Mouse (Mus musculus) right cerebral cortex, postnatal 14 days (tissue): ENCODE measurements at regions not wholly inside any gene's neighbourhood (a gene's known extent, or its start where the extent isn't known, plus 50 kb on each side); places are given as distances from the start of the nearest gene placed in this dataset.
"Not testable (repeated sequence)": the region's sequence is repeated elsewhere in the genome, so short reads cannot be mapped to it uniquely, and the experiment has no call there.

Source experiments
- DNase-seq: peaks from one replicate; pipeline ENCODE4 v3.0.0; 2022

DNA sequence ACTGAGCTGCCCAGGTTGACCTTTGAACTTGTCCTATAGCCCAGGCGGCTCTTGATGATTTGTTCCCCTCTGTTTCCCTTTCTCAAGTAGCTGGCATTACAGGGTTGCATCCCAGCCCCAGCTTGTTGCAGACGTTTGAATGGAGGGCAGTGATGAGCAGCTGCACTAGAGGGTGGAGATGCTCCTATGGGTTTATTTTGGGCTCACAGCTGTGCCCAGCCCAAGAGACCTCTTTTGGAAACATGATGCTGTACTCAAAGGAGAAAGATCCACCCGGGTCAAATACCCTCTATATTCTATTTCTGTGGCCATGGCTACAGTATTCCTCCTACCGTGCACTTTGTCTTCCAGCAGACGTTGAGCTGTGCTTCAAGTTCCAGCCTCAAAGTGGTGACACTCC lies 109.0 kb upstream of the Shb start:
- DNase-seq = no peak

DNA sequence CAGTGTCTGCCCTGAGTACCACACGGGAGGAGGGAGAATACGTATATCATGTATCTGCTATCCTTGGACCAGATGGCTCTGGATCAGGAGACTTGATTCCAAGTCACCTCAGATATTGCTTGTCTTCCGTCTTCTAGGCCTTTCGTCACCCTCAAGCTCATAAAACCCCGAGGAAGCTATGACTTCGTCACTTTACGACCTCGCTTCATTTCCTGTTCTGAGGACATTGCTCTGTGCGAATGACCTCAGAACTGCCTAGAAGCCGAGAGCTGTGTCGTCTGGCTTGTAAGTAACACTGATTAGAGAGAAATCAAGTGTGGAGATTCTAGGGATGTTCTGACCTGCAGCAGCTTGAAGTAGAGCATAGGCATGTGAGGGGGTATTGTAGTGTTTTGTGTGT lies 108.4 kb upstream of the Shb start:
- no peak for DNase-seq

DNA sequence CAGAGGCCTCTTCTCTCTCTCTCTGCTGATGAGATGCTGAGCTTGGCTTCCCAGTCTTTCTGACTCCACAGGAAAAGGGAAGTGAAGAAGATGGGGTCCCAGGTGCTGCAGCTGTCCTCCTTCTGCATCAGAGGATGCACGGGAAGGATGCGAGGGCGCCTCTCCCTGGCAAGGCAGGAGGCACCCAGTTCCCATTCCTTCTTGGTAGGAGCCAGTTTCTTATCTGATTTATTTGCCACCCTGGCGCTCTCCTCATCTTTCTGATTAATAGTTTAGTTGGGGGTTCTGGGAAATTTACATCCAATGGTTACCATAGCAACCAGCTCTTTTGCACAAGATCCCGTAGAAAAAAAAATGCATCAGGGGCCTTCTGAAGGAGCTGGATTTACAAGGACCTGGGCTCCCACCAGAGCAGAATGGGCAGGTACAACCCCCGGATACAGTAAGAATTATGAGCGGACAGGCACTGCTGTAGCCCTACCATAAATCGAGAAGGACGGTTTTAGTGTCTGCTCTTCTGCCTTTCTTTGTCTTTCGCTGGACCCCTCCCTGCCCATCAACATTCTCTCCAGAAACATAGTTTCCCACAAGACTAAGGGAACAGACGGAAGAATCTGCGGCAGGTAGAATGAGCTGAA lies 107.2 kb upstream of the Shb start:
- no peak for DNase-seq

DNA sequence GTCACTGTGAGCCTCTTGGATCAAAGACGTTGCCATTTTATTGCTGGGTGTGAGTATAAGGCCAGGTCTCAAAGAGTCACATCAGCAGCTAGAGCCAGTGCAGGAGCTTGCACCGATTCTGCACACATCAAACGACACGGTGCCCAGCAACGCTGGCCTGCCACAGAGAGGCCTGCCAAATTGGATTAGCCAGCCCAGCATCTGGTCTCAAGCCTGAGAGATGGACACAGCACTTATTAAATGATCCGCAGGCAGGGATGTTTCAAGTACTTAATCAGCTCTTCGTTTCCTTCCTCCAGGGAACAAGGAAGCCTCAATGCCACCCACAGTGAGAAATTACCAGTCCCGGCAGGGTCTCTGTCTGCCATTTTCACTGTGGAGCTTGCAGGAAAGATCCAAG lies 106.1 kb upstream of the Shb start:
- no peak for DNase-seq

DNA sequence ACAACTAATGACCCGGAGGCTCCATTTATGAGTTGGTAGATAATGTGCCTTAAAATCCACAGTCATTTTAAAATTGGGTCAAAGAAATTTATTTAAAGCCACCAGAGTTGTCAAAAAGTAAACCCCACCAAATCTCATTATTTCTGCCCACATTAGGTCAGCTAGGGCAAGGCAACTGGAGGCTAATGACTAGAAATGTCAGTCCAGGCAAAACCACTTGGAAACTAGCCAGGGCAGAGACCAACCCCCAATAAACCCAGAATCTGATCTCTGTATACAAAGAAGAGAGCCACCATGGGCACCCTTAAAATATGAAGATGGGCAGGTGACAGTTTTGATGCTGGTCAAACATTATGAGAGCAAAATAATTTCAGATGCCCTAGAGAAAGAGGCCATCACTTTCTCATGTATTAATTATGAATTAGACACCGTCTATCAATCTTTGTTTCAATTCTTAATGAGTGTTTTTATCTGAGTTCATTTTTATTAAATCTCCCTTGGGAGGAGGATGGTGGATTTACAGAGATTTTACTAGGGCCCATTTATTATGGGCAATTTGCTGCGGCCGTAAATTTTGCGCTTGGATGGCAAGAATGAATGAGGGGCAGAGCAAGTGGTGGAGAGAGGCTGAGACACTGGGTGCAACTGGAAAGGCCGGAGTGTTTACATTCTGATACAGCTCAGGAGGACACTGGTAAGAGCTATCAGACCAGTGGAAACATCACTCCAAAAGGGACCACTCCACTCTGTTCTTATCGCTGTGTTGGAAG lies 99.2 kb upstream of the Shb start:
- DNase-seq = no peak

DNA sequence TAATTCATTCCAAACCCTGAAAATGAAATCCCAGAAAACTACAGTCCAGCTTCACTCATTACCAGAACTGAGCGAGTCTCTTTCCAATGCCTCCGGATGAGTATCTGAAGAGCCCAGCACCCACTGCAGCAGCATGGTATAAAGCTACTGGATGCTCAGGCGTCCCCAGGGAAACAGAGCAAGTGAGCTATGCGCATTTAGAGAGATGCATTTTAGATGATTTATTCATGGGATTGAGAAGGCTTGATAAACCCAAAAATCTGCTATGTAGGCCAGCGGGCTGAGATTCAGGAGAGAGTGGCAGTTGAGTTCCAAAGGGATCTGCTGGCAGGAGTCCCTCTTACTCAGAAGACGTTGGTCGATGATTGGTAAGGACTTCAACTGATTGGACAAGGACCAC lies 93.4 kb upstream of the Shb start:
- no peak for DNase-seq

DNA sequence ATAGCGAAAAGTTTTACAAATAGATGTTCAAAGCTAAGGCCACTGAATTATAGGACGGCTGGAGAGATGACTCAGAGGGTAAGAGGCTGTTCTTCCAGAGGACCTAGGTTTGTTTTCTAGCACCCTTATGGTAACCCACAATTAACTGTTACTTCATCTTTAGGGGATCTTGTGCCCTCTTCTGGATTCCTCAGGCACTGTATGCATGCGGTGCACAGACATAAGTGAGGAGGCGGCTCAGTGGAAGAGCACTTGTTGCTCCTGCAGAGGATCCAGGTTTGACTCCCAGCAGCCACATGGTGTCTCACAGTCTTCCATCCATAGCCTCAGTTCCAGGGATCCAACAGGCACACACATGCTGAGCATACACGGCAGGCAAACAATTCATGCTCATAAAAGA lies 89.7 kb upstream of the Shb start:
- DNase-seq = no peak

DNA sequence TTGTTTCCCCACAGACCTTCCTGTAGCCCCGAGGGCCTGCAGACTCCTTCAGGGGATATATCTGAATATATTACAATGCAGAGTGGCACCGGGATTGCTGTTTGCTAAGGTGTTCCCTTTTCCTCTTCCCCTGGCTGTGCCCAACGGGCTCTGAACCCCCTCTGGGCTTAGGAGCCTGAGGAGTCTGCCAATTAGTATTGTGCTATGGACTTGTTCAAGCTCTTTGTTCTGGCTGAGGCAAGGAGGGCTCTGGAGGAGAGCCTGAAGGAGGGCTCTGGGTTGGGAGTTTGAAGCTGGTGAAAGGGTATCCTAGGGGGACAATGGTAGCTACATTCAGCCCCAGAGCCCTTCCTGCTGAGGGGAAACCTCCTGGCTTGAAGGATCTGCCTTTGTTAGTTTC lies 84.9 kb upstream of the Shb start:
- DNase-seq = no peak

DNA sequence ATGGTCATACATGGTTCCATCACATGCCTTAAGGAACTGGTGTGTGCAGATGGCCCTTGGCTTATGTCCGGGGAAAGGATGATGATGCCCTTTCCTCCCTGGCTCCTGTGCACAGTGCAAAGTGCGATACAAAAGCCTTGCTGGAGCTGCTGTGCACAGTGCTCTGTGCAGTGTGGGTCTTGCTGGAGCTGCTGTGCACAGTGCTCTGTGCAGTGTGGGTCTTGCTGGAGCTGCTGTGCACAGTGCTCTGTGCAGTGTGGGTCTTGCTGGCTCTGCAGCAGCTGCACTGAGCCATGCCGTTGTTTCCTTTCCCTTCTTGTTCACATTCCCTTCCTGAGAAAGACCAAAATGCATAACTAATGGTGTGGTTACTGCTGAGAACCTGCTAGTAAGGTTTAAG lies 81.2 kb upstream of the Shb start:
- not testable (repeated sequence) for DNase-seq

DNA sequence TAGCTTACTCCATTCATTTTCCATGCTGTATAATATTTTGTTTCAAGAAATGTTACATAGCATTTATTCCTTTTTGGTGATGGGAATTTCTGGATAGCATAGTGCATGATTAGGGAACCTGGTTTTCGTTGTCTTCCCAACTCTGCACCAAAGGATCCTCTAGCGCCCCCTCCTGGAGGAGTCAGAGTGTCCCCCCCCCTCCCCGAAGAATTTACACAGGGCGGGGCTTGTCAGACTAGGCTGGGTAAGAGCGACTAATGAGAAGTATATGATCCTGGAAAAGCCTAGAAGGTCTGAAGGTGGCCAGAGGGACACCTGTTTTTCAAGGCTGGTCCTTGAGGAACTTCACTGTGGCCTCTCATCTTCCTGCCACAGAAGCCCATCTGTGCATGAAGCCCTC lies 79.9 kb upstream of the Shb start:
- peak; percentile 18 for DNase-seq

DNA sequence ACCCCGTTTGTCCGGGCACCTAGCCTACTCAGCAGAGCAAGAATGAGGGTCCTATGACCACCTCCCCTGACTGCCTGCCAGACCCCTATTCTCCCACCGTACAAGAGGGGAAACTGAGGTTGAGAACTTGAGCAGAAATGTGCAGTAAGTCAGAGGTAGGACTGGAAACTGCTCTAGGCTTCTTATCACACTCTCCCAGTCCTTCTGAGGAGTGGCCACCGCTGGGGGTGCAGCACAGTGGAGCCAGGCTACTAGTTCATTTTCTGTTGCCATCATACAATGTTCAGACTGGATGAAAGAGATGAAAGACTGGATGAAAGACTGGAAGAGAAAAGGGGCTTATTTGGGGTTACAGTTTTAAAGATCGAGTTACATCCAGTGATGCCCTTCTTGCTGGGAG lies 78.7 kb upstream of the Shb start:
- DNase-seq = no peak

DNA sequence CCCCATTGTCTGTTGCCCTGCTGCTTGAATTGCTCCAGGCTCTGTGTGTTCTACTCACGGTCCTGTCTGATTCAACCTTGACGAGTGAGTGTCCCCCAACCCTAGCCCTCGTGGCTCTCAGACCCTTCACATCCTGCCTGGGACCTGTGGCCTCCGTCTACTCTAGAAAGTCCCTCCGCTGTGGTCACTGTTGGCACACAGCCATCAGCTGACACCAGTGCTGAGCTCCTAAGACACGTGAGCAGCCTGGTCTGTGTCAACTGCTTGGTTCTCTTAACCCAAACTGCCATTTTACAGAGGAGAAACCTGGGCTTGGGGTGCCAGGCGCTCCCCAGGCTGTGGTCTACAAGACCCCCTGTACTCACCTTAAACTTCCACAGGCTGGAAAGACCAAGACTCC lies 74.3 kb upstream of the Shb start:
- peak; percentile 17 for DNase-seq

DNA sequence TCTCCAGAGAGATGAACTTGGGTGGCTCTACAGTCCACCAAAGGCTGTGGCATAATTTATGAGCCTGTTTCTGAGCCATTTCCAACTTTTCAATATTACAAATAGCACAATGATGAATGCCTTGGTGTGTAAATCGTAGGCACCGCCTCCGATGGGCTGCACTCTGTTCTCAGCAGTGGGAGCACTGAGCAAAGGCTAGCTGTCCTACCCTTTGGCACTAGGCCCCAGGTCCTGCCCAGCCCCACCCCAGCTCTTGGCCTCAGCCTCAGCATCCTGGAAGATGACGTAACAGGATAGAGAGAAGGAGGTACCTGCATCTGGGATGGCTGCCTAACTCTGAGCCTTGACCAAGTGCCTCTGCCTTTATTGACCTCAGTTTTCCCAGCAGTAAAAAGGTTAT lies 73.4 kb upstream of the Shb start:
- DNase-seq = no peak

DNA sequence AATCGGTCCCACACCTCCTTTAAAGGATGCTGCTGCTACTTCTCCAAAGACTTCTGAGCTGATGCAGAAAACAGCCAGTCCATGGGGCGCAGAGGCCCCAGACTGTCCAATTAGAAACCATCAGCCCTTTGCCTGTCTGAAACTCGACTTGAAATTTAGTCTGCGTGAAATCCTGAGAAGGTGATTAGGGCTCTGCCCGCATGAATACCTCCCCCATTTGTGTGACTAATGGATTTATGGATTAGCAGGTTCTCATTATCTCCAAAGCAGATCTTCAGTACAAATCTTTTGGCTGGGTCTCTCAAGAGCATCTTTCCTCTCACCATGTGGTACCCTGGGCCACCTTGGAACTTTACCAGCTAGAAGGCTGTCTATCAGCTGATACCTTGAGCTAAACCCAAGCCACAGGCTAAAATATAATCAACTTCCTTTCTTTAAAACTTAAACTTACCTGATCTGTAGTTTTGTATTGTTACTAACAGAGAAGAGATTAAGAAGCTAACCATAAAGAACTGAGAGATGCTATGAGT lies 72.1 kb upstream of the Shb start:
- no peak for DNase-seq

DNA sequence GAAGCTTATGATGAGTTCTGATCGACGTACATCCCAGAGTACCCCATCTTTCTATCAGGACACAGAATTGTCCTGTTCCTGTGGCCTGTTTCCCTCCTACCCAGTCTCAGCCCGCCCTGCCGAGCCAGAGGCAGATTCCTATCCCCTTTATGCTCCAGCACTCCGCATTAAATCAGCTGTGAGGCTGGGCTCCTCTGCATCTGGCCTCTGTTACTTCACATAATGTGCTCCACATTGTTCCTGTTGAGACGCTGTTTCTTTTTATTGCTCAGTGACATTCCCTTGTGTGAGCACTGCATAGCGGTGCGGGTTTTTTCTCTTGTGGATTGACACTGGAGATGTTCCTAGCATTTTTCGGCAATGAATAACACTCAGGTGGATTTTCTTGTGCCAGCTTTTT lies 68.2 kb upstream of the Shb start:
- no peak for DNase-seq

DNA sequence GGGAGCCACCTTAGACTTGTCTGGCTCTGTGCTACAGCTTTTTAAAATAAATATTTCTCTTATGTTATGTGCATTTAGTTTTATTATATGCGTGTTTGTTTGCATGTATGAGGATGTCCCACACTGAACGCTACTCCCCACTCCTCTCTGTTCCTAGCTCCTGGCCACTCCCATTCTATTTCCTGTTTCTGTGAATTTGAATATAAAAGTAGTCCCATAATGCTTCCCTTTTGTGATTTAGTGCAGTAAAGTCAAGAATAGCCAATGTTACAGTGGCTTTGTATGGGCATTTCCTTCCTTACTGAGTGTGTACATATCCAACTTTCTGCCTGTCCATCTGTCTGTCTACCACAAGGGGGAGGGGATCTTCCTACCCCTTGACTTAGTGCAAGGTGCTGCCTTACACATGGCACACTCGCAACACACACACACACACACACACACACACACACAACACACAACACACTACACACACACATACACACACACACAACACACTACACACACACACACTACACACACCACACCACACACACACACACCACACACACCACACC lies 61.2 kb upstream of the Shb start:
- DNase-seq = no peak

DNA sequence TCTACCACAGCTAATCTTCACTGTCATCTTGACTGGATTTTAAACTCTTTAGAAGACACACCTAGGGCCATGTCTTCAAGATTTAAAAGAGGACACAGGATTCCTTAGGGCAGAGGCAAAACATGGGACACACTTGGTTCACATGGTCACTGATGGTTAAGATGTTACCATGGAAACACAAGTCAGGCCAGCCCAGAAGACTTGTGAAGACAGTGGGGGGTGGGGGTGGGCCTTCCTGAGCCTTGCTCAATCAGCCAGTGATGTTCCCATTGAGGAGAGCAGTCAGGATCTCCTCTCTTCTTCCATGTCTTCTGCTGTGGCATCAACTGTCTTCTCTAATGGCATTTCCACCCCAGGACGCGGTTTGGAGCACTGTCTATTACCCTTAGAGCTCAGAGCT lies 60.5 kb upstream of the Shb start:
- no peak for DNase-seq

DNA sequence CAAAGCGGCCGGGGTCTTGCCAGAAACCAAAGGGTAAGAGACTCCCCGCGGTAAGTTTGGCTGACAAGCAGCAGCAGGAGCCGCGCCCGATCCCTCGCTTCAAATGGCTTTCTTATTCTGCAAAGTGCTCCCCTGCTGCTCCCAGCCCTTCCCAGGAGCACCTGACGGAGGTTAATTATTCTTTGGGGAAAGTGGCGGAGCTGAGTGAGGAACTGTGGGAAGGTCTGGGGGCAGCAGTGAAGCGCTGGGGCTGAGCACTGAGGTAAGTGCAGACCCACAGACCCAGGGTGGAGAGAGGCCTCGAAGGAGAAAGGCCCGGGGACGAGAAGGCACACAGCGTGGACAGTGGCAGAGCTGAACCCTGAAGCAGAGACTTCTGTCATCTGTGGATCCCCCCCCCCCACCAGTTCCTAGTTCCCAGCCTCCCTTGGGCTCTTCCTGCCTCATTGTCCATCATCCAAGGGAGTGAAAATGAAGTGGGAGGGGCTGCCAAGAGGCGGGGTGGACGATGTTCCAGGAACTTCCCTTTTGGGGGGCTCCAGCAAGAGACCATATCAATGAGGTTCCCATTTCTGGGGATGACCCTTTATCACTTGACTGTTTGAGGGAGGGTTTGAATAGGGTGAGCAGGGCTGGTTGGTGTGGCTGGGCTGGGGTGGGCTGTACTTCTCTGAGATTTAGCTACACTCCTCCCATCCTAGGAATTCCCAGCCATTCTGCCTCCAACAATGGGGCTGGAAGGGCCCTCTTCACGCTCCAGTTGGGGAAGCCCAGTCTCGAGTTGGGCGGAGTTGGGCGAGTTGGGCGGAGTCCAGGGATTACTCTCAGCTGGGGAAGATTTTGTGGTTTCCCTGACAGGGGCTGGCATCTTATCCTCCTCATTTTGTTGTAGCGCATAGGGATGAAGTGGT lies 59.4 kb upstream of the Shb start:
- DNase-seq = no peak

DNA sequence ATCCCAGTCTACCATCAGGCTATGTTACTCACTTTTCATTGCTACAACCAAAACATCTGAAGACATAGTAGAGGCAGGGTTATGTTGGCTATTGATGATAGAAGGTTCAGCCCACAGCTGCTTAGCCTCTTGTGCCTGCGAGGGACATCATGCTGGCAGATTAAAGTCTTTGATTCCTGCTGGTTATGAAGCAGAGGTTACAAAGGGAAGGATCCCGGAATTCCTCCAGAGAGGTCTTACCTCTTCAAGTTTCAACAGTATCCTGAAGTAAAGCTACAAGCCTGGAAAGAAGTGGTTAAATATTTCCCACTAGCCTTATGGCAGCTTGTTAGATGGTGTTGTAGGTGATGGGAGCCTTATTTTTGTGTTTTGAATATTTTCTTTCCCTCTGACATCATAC lies 58.6 kb upstream of the Shb start:
- no peak for DNase-seq

DNA sequence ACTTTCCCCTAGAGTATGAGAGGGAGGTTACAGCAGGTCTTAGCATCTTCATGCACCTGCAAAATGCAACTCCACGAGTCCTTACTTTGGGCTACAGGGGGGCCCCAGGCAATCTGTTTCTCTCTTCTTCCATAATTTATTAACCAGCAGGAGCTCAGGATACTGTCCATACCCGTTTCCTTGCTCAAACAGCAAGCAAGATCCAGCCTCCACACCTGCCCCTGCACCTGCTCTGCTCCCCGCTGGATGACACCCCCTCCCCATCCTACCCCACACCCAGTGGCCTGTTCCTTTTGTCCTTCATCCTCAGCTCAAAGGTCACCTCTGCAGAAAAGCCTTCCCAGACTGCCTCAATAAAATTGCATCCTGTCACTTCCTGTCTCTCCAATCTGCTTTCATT lies 56.1 kb upstream of the Shb start:
- no peak for DNase-seq

DNA sequence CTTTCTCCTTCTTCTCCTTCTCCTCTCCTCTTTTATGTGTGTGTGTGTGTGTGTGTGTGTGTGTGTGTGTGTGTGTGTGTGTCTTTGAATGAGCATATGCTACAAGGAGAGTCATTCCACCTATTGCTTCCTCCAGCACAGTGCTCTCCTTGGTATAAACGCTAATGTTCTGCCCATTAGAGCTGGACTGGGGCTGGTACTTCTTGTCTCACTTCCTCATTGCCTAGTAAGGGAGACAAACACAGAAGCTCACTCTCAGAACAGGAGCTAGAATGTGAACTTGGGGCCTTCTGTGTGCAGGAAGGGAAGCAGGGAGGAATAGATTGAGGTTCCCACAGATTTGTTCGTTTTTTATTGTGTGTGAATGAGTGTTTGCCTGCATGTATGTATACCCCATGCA lies 54.9 kb upstream of the Shb start:
- DNase-seq = no peak

DNA sequence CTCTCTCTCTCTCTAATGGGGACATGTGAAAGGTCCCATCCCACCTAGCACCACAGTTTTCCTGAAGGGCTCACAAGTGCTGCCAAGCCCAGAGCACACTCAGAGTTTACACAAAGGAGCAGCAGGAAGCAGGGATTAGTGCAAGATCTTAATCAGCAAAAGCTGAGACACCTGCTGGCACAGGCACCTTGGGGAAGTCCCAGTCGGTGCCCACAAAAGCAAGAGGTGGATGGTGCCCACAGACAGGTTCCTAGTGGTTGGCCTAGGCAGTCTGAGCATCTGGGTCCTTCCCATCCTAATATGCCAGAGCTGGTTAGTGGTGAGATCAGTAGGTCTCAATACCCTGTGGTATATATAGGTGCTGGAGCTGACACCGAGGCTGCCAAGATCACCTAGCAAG lies 54.0 kb upstream of the Shb start:
- DNase-seq = no peak

DNA sequence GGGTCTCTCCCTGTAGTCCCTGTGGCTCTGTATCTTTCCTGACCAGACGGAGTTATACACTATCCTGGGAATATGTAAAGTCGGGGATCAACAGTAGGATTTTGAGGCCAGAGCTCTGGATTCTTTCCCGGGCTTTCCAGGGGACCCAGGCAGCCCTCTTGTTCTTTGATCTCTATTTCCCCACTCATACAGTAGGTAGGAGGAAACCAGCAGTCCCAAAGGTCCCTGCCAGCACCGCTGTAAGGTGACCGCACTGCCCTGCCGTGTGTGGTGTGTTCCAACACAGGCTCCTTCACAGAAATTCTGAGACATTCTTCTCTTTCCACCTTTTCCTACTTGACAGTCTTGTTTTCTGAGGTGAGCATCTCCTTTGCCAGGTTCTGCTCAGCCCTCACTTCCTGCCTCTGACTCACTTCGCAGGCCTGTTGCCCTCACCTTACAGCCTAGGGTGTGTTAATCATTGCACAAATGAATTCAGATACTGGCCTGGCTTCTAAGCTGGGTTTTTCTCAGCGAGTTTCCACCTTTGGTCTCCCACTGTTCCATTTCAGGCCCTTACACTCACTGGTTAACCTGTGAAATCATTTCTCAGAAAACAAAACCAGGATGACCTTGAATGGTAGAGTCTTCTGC lies 53.0 kb upstream of the Shb start:
- DNase-seq = no peak
